Mouse (Mus musculus) ES-E14 (cell line): ENCODE measurements around the gene Lrrc4. TPM values are rescaled to one million over a fixed set of nuclear protein-coding genes. Genes with fewer than 3 reads are reported as not detected.

Source experiments
- DNase-seq: peaks from one replicate; pipeline ENCODE4 v3.0.0-alpha.2; 2013; ENCODE audit warnings: low read depth, low spot score
- H3K27ac ChIP-seq: 2 replicates; pipeline ENCODE4 v1.5.1; 2012; ENCODE audit warnings: low read depth, mild to moderate bottlenecking, low read length, moderate library complexity, mixed read lengths; ENCODE audit not compliant: poor library complexity, insufficient read depth, severe bottlenecking
- H3K36me3 ChIP-seq: 2 replicates; pipeline ENCODE4 v1.6.1; 2012; ENCODE audit warnings: mild to moderate bottlenecking, low read length, moderate library complexity, mixed read lengths; ENCODE audit not compliant: control insufficient read depth, poor library complexity, insufficient read depth, severe bottlenecking
- H3K4me1 ChIP-seq, 2 experiments: fragments of 150-350 bp in 1 of 2; sonication (generic) in 1 of 2; 2 replicates each; pipeline ENCODE4 v1.6.1; 2012; ENCODE audit warnings: low read length in 2 of 2, mild to moderate bottlenecking in 1 of 2, mixed read lengths in 1 of 2; ENCODE audit not compliant: control insufficient read depth in 2 of 2, insufficient read depth in 2 of 2, poor library complexity in 1 of 2
- H3K4me3 ChIP-seq, 2 experiments: fragments of 150-350 bp in 1 of 2; sonication (generic) in 1 of 2; 2 replicates each; pipeline ENCODE4 v1.5.1; 2012; ENCODE audit warnings: low read length in 2 of 2, low read depth in 1 of 2, mild to moderate bottlenecking in 1 of 2, mixed read lengths in 1 of 2; ENCODE audit not compliant: insufficient read depth in 1 of 2, poor library complexity in 1 of 2, severe bottlenecking in 1 of 2
- H3K9ac ChIP-seq: 2 replicates; pipeline ENCODE4 v1.6.1; 2012; ENCODE audit warnings: low read depth, mild to moderate bottlenecking, low read length, mixed read lengths; ENCODE audit not compliant: poor library complexity, insufficient read depth, severe bottlenecking
- H3K9me3 ChIP-seq: fragments of 150-350 bp; sonication (generic); 2 replicates; pipeline ENCODE4 v1.6.1; 2012; ENCODE audit warnings: low read depth, mild to moderate bottlenecking, low read length; ENCODE audit not compliant: control insufficient read depth, insufficient read depth
- CHD2 ChIP-seq: IDR thresholded peaks from 2 replicates; pipeline ENCODE4 v1.6.1; 2014; ENCODE audit warnings: mild to moderate bottlenecking, low read depth, low read length, inconsistent platforms
- HCFC1 ChIP-seq: IDR thresholded peaks from 2 replicates; pipeline ENCODE4 v1.6.1; 2012; ENCODE audit warnings: low read length, inconsistent platforms, borderline replicate concordance; ENCODE audit not compliant: insufficient read depth
- MAFK ChIP-seq: IDR thresholded peaks from 2 replicates; pipeline ENCODE4 v1.6.1; 2014; ENCODE audit warnings: mild to moderate bottlenecking, low read depth, low read length, inconsistent platforms; ENCODE audit not compliant: insufficient read depth
- ZC3H11A ChIP-seq: IDR thresholded peaks from 2 replicates; pipeline ENCODE4 v1.6.1; 2012; ENCODE audit warnings: low read depth, mild to moderate bottlenecking, inconsistent platforms, low read length, borderline replicate concordance
- ZNF384 ChIP-seq: IDR thresholded peaks from 2 replicates; pipeline ENCODE4 v1.6.1; 2012; ENCODE audit warnings: low read depth, low read length, inconsistent platforms
- in situ Hi-C, 2 experiments: fragments of 600-800 bp; cut with MboI; formaldehyde crosslinking; loops; one replicate each; pipeline ENCODE4 v1.15.1; 2025; ENCODE audit warnings: low sequenced_read_pairs in 2 of 2, inconsistent platforms in 1 of 2; ENCODE audit not compliant: unreplicated experiment in 2 of 2
- total RNA-seq: library from RNA; depleted of rRNA; stranded (reverse); fragments of 300-350 nt; gene quantifications from 2 replicates; pipeline ENCODE4 v1.2.3, GENCODE M21; 2012

The Lrrc4 gene
- total RNA-seq, 1 experiment, result 0.85 TPM

DNA sequence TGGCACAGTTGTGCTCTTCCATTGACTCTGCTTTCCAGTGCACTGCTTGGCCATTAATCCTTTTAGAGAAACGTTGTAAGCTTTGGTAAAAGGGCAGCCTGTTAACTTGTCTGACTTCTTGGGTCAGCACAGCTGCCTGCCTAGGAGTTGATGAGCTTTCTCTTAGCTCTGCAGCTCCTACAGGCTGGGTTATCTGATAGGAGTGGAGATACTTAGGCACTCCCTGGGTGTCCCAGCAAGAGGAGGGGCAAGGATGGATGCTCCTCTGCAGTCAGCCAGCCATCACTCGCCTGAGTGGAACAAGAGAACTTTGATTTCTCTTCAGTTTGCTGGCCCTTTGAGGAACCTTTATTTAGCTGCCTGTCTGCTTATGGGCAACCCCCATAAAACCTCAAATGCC lies 121.5 kb downstream of the Lrrc4 start:
- H3K9me3 ChIP-seq, result no peaks in the 10 kb centered on the region
- no peak for TF ChIP-seq HCFC1
- no peak for TF ChIP-seq ZC3H11A
- no peak for TF ChIP-seq ZNF384
- TF ChIP-seq CHD2, result no peak
- TF ChIP-seq MAFK, result no peak
- H3K36me3 ChIP-seq, result peaks cover 9% of the 10 kb centered on the region
- H3K27ac ChIP-seq, result no peak overlapping the region
- no peaks in the 10 kb centered on the region for H3K4me1 ChIP-seq
- no peak overlapping the region for H3K9ac ChIP-seq
- no peak overlapping the region for H3K4me3 ChIP-seq
- in situ Hi-C loops, result no loop called here
- no peak for DNase-seq

DNA sequence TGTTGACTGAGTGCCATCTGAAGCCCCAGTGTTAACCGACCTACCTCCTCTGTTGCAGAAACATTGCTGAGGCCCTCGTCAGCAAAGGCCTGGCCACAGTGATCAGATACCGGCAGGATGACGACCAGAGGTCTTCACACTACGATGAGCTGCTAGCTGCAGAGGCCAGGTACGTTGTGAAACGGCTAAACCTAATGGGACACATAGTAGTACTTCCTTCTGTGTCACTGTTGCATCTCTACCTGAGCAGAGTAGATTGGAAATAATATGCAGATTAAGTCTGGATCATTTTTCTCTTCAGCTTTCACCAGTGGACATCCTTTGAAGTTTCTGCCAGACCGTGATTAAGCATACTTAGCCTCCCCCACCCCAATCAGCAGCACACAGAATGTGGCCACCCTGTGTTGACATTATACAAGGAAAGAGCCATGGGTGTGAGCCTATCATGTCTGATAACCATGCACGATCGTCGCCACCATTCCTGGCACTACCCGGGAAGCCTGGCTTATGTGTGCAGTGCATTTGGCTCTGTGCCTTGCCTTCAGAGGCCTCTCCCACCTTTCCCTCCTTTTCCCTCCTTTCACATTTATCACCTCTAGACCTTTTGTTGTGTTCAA lies 124.5 kb downstream of the Lrrc4 start:
- H3K36me3 ChIP-seq, result peaks cover 9% of the 10 kb centered on the region
- no peak for TF ChIP-seq CHD2
- no peak for TF ChIP-seq ZC3H11A
- no peak for TF ChIP-seq ZNF384
- TF ChIP-seq HCFC1, result no peak
- TF ChIP-seq MAFK, result no peak
- no peaks in the 10 kb centered on the region for H3K9me3 ChIP-seq
- in situ Hi-C loops, result no loop called here
- H3K27ac ChIP-seq, result no peak overlapping the region; the same call in 1 of the 2 replicates
- H3K4me3 ChIP-seq, result no peak overlapping the region
- H3K9ac ChIP-seq, result no peak overlapping the region
- H3K4me1 ChIP-seq, result no peaks in the 10 kb centered on the region
- no peak for DNase-seq

DNA sequence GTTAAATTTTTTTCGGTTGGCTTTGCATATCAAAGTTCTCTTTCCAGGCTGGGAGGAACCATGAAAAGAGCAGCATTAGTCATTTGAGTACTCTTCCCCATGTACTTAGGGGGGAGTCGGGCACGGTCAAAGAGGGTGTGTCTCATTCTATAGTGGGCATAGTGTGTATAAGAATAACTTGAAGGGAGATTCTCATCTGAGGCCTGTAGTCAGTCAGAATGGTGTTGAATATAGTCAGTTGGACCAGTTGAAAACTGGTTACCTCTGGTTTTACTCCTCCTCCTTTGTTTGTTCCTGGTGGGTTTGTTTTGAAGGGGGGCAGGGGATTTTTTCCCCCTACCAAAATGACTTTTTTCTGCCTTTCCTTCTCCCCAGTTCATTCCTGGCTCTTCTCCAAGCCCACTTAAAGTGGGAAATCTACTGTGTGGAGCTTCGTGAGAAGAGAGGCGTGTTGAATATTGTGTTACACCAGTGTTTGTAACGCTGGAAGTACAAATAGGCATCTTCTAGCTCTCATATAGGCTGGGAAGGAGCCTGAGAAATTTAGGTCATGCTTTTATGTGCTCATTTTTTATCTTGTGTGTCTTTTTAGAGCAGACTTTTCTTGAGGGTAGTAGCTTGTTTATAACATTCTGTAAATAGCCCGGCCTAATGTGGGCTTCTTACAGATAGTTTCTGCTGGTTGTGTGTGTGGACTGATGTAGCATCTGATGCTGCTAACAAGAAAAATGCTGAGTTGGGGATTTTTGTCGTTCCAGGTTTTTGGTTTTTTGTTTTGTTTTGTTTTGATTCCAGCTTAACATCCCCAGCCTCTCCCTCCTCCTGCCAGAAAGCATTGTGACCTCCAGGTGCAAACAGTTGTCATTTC lies 125.2 kb downstream of the Lrrc4 start:
- Histone ChIP-seq H3K9me3 (no peaks in the 10 kb centered on the region), H3K27ac (no peak overlapping the region; the same call in 1 of the 2 replicates), H3K4me3 (no peak overlapping the region), H3K4me1 (no peaks in the 10 kb centered on the region), H3K9ac (no peak overlapping the region), H3K36me3 (peaks cover 9% of the 10 kb centered on the region)
- in situ Hi-C loops, result no loop called here
- TF ChIP-seq MAFK, result peak; percentile 49
- TF ChIP-seq ZC3H11A, result no peak
- no peak for TF ChIP-seq ZNF384
- no peak for DNase-seq

DNA sequence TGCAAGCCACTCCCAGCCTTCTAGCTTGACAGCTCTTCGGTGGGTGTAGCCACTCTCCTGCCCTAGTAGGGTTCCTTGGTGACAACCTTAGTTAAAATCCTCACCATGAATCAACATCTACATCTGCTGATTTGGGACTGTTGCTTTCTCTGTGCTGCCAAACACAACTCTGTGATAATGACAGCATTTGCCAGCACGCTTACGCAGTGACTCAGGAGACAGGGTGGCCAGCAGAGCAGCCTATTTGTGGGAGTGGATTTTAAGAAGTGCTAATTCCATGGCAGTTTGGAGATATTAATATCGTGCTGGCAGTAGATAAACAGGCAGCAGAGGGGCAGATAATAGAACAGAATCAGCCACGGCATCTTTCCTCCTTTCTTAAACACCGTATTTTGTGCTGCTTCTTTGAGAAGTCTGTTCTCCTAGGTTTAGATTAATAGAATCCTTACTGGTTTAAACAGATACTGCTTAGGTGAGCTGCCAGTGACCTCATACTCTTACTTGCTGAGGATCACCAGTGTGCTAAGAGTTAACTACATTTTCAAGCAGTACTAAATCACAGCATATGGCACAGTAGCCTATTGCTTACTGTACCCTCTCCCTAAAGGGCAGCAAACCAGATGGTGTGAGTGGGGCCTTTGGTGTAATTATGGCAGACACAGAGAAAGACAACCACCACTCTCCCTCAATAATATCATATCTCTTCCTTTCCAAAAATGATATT lies 126.0 kb downstream of the Lrrc4 start:
- DNase-seq, result no peak
- H3K36me3 ChIP-seq, result peaks cover 9% of the 10 kb centered on the region
- in situ Hi-C loops, result no loop called here
- no peak overlapping the region for H3K4me3 ChIP-seq
- no peak overlapping the region for H3K9ac ChIP-seq
- no peaks in the 10 kb centered on the region for H3K9me3 ChIP-seq
- H3K4me1 ChIP-seq, result no peaks in the 10 kb centered on the region
- TF ChIP-seq HCFC1 (no peak), ZNF384 (no peak), MAFK (no peak), CHD2 (no peak), ZC3H11A (no peak)
- H3K27ac ChIP-seq, result no peak overlapping the region
